Mouse (Mus musculus): ENCODE measurements at regions not wholly inside any gene's neighbourhood (a gene's known extent, or its start where the extent isn't known, plus 50 kb on each side); places are given as distances from the start of the nearest gene placed in this dataset.

DNA sequence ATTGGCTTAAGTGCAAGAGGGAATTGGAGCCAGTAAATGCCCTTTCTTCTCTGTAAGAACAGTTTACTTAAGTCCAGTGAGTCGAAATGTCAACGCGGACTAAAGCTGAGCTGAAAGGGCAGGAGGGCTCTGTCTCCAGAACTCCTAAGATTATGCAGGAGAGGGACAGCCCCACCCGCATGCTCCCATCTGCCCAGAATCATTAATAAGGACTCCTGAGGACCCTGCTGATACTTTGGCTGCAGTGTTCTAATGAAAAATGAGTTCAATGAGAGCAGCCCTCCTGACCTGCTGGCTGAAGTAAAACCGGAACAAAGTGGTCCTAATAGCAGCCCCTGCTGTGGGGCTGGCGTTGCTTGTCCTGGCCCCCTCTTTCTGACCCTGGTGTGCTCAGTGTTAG lies 187.8 kb downstream of the Ajap1 start:
- TF ChIP-seq EP300 (IDR thresholded peaks at IDR 0.05; ENCODE audit: low read depth) (no peak), CTCF (IDR thresholded peaks at IDR 0.05; ENCODE audit: low read depth) (no peak)
